Mouse (Mus musculus): ENCODE measurements around the gene Cadps2. TPM values are rescaled to one million over a fixed set of nuclear protein-coding genes. Genes with fewer than 3 reads are reported as not detected.

Cadps2 gene
- polyA plus RNA-seq, 1 experiment: 0.80 TPM

GRCm38 (mm10) chr6:23246061-23246789 lies 593.0 kb downstream of the Cadps2 start:
- Histone ChIP-seq H3K4me3 (replicated peaks; ENCODE audit: control insufficient read depth, low read depth, low read length) (no peak overlapping the region), H3K4me1 (ENCODE audit: control insufficient read depth, insufficient read depth, low read length) (no peaks in the 10 kb centered on the region), H3K27ac (ENCODE audit: control insufficient read depth, insufficient read depth, low read depth, low read length, poor library complexity) (no peak overlapping the region)
- 6% methylated on average over 17 of the region's 17 CpGs for WGBS
- TF ChIP-seq POLR2A (IDR thresholded peaks at IDR 0.05; ENCODE audit: borderline replicate concordance, control insufficient read depth, low read depth, low read length) (no peak), CTCF (IDR thresholded peaks at IDR 0.05; ENCODE audit: control insufficient read depth, insufficient read depth, low read length) (no peak)

GRCm38 (mm10) chr6:23245545-23246011 lies 593.6 kb downstream of the Cadps2 start:
- H3K4me1 ChIP-seq (ENCODE audit: control insufficient read depth, insufficient read depth, low read length): no peaks in the 10 kb centered on the region
- WGBS: 7% methylated on average over 23 of the region's 23 CpGs
- no peak overlapping the region for H3K27ac ChIP-seq (ENCODE audit: control insufficient read depth, insufficient read depth, low read depth, low read length, poor library complexity)
- TF ChIP-seq POLR2A (IDR thresholded peaks at IDR 0.05; ENCODE audit: borderline replicate concordance, control insufficient read depth, low read depth, low read length): no peak
- TF ChIP-seq CTCF (IDR thresholded peaks at IDR 0.05; ENCODE audit: control insufficient read depth, insufficient read depth, low read length): no peak
- H3K4me3 ChIP-seq (replicated peaks; ENCODE audit: control insufficient read depth, low read depth, low read length): no peak overlapping the region

GRCm38 (mm10) chr6:23245121-23245520 lies 594.1 kb downstream of the Cadps2 start:
- WGBS: 21% methylated on average over 9 of the region's 9 CpGs
- H3K4me3 ChIP-seq (replicated peaks; ENCODE audit: control insufficient read depth, low read depth, low read length): no peak overlapping the region
- no peak for TF ChIP-seq POLR2A (IDR thresholded peaks at IDR 0.05; ENCODE audit: borderline replicate concordance, control insufficient read depth, low read depth, low read length)
- no peak for TF ChIP-seq CTCF (IDR thresholded peaks at IDR 0.05; ENCODE audit: control insufficient read depth, insufficient read depth, low read length)
- no peak overlapping the region for H3K27ac ChIP-seq (ENCODE audit: control insufficient read depth, insufficient read depth, low read depth, low read length, poor library complexity)
- no peaks in the 10 kb centered on the region for H3K4me1 ChIP-seq (ENCODE audit: control insufficient read depth, insufficient read depth, low read length)

- 9% methylated on average over 15 of the region's 15 CpGs for WGBS
- H3K4me1 ChIP-seq (ENCODE audit: control insufficient read depth, insufficient read depth, low read length): no peaks in the 10 kb centered on the region
Observed at GRCm38 (mm10) chr6:23243821-23244760, 595.1 kb downstream of the Cadps2 start.

More at GRCm38 (mm10) chr6:23243821-23244760, 595.1 kb downstream of the Cadps2 start:
- H3K4me3 ChIP-seq (replicated peaks; ENCODE audit: control insufficient read depth, low read depth, low read length): no peak overlapping the region
- H3K27ac ChIP-seq (ENCODE audit: control insufficient read depth, insufficient read depth, low read depth, low read length, poor library complexity): no peak overlapping the region
- TF ChIP-seq POLR2A (IDR thresholded peaks at IDR 0.05; ENCODE audit: borderline replicate concordance, control insufficient read depth, low read depth, low read length) (no peak), CTCF (IDR thresholded peaks at IDR 0.05; ENCODE audit: control insufficient read depth, insufficient read depth, low read length) (no peak)

Other genes starting within 250 kb of the Cadps2 start
- not detected in 2 replicates for gene Rnf133, start 189.1 kb downstream of the Cadps2 start, polyA plus RNA-seq (2011; ENCODE audit: insufficient read depth, insufficient read length, low replicate concordance, missing spikeins)
- gene Rnf148, start 184.3 kb downstream of the Cadps2 start, polyA plus RNA-seq (2011; ENCODE audit: insufficient read depth, insufficient read length, low replicate concordance, missing spikeins): not detected in 2 replicates
- not detected in 2 replicates for gene Tas2r118, start 130.6 kb upstream of the Cadps2 start, polyA plus RNA-seq (2011; ENCODE audit: insufficient read depth, insufficient read length, low replicate concordance, missing spikeins)